Mouse (Mus musculus): ENCODE measurements around the gene Atp2c2. TPM values are rescaled to one million over a fixed set of nuclear protein-coding genes. Genes with fewer than 3 reads are reported as not detected.

Gene Atp2c2
- polyA plus RNA-seq, 1 experiment, result 0.38 TPM

- DNase-seq (ENCODE audit: low read depth), result no peak
Measured at GRCm38 (mm10) chr8:119743291-119744026, 43.6 kb downstream of the Atp2c2 start.

GRCm38 (mm10) chr8:119744604-119745003 is 44.8 kb downstream of the Atp2c2 start:
- no peak for DNase-seq (ENCODE audit: low read depth)

- no peak for DNase-seq (ENCODE audit: low read depth)
Measured at GRCm38 (mm10) chr8:119755238-119756146, 55.7 kb downstream of the Atp2c2 start.

- no peak for DNase-seq (ENCODE audit: low read depth)
Measured at GRCm38 (mm10) chr8:119756147-119756461, 56.3 kb downstream of the Atp2c2 start.

- no peak for DNase-seq (ENCODE audit: low read depth)
Measured at GRCm38 (mm10) chr8:119756538-119756937, 56.7 kb downstream of the Atp2c2 start.

GRCm38 (mm10) chr8:119761692-119762091 is 61.9 kb downstream of the Atp2c2 start:
- DNase-seq (ENCODE audit: low read depth), result no peak

- no peak for DNase-seq (ENCODE audit: low read depth)
Measured at GRCm38 (mm10) chr8:119762226-119763220, 62.7 kb downstream of the Atp2c2 start.

GRCm38 (mm10) chr8:119765311-119765710 is 65.5 kb downstream of the Atp2c2 start:
- DNase-seq (ENCODE audit: low read depth), result no peak

- DNase-seq (ENCODE audit: low read depth), result no peak
Measured at GRCm38 (mm10) chr8:119765761-119766444, 66.1 kb downstream of the Atp2c2 start.

- no peak for DNase-seq (ENCODE audit: low read depth)
Measured at GRCm38 (mm10) chr8:119776668-119777245, 76.9 kb downstream of the Atp2c2 start.

GRCm38 (mm10) chr8:119777765-119778164 is 78.0 kb downstream of the Atp2c2 start:
- DNase-seq (ENCODE audit: low read depth), result no peak

- DNase-seq (ENCODE audit: low read depth), result peak; percentile 88
Measured at GRCm38 (mm10) chr8:119778263-119778662, 78.5 kb downstream of the Atp2c2 start, which contains the start of gene Tldc1. Tldc1 (minus strand) TSS chr8:119778416.

- no peak for DNase-seq (ENCODE audit: low read depth)
Measured at GRCm38 (mm10) chr8:119779013-119779737, 79.4 kb downstream of the Atp2c2 start.

- DNase-seq (ENCODE audit: low read depth), result no peak
Measured at GRCm38 (mm10) chr8:119780402-119781049, 80.7 kb downstream of the Atp2c2 start.

- no peak for DNase-seq (ENCODE audit: low read depth)
Measured at GRCm38 (mm10) chr8:119781086-119781840, 81.5 kb downstream of the Atp2c2 start.

- DNase-seq (ENCODE audit: low read depth), result no peak
Measured at GRCm38 (mm10) chr8:119782715-119783114, 82.9 kb downstream of the Atp2c2 start.

GRCm38 (mm10) chr8:119783579-119783978 is 83.8 kb downstream of the Atp2c2 start:
- DNase-seq (ENCODE audit: low read depth), result no peak

- no peak for DNase-seq (ENCODE audit: low read depth)
Measured at GRCm38 (mm10) chr8:119784141-119784574, 84.3 kb downstream of the Atp2c2 start.

- DNase-seq (ENCODE audit: low read depth), result no peak
Measured at GRCm38 (mm10) chr8:119784676-119785075, 84.9 kb downstream of the Atp2c2 start.

Measured in gonadal fat pad, adult 2 months (tissue).